Mouse (Mus musculus) heart, embryonic 14.5 days (tissue): Measurements from ENCODE around the gene Lbhd2. TPM values are rescaled to one million over a fixed set of nuclear protein-coding genes. Genes with fewer than 3 reads are reported as not detected.

Experiments
- ATAC-seq: fragments of 200-750 bp; cut with Nextera tagmentation; 2 replicates; pipeline ENCODE4 v1.8.0; 2017; ENCODE audit warnings: low read depth, moderate TSS enrichment; ENCODE audit not compliant: insufficient number of reproducible peaks, insufficient read depth, low FRiP score
- H3K27ac ChIP-seq, 2 experiments: fragments of 200-500 bp in 1 of 2; fragments of 300-500 bp in 1 of 2; sonication (generic) in 1 of 2; replicated peaks in 1 of 2; 2 replicates each; pipeline ENCODE4 v1.5.1; 2012 to 2014; ENCODE audit warnings: low read depth in 2 of 2, low read length in 2 of 2, control low read depth in 1 of 2, mild to moderate bottlenecking in 1 of 2, mixed read lengths in 1 of 2; ENCODE audit not compliant: control insufficient read depth in 1 of 2, insufficient read depth in 1 of 2
- H3K27me3 ChIP-seq: fragments of 300-500 bp; sonication (generic); 2 replicates; pipeline ENCODE4 v1.6.1; 2014; ENCODE audit warnings: mild to moderate bottlenecking, low read length, control low read depth; ENCODE audit not compliant: control insufficient read depth, insufficient read depth
- H3K36me3 ChIP-seq: fragments of 300-500 bp; sonication (generic); 2 replicates; pipeline ENCODE4 v1.6.1; 2014; ENCODE audit warnings: mild to moderate bottlenecking, control low read depth, low read length, mixed read lengths; ENCODE audit not compliant: control insufficient read depth, insufficient read depth
- H3K4me1 ChIP-seq, 2 experiments: fragments of 200-500 bp in 1 of 2; fragments of 300-500 bp in 1 of 2; sonication (generic) in 1 of 2; 2 replicates each; pipeline ENCODE4 v1.6.1; 2012 to 2014; ENCODE audit warnings: low read length in 2 of 2, control low read depth in 1 of 2, mixed read lengths in 1 of 2; ENCODE audit not compliant: control insufficient read depth in 2 of 2, insufficient read depth in 2 of 2
- H3K4me2 ChIP-seq: fragments of 300-500 bp; sonication (generic); 2 replicates; pipeline ENCODE4 v1.6.1; 2014; ENCODE audit warnings: mild to moderate bottlenecking, low read length
- H3K4me3 ChIP-seq, 2 experiments: fragments of 200-500 bp in 1 of 2; fragments of 300-500 bp in 1 of 2; sonication (generic) in 1 of 2; 2 replicates each; pipeline ENCODE4 v1.5.1; 2012 to 2014; ENCODE audit warnings: low read length in 2 of 2, mild to moderate bottlenecking in 2 of 2, control low read depth in 1 of 2, low read depth in 1 of 2, moderate library complexity in 1 of 2; ENCODE audit not compliant: control insufficient read depth in 1 of 2, insufficient read depth in 1 of 2
- H3K9ac ChIP-seq: fragments of 300-500 bp; sonication (generic); 2 replicates; pipeline ENCODE4 v1.6.1; 2014; ENCODE audit warnings: mild to moderate bottlenecking, low read length
- H3K9me3 ChIP-seq: fragments of 300-500 bp; sonication (generic); 2 replicates; pipeline ENCODE4 v1.6.1; 2016; ENCODE audit warnings: low read length, control low read depth; ENCODE audit not compliant: control insufficient read depth
- WGBS: fragments of 180-500 bp; shearing (Covaris S2); extraction: QIAGEN DNeasy Blood & Tissue Kit; methylation state at CpG from one replicate; pipeline ENCODE4 v1.1.7; 2014; 5-methylcytosine and 5-hydroxymethylcytosine counted together
- polyA plus RNA-seq: library from polyadenylated mRNA; unstranded; fragments of >200 nt; fragmentation: Nextera tagmentation; extraction: Ambion mirVana; gene quantifications from 2 replicates; pipeline ENCODE4 v1.2.1, GENCODE M21; 2014

The Lbhd2 gene
- polyA plus RNA-seq, 1 experiment from 2014 or later: 1.2 TPM

- no peak overlapping the region for H3K4me3 ChIP-seq
- H3K9me3 ChIP-seq: no peaks in the 10 kb centered on the region
- 53% methylated on average over 10 of the region's 10 CpGs for WGBS
- H3K27me3 ChIP-seq: peaks cover 38% of the 10 kb centered on the region
- no peaks in the 10 kb centered on the region for H3K36me3 ChIP-seq
- H3K4me2 ChIP-seq: no peak overlapping the region
- H3K4me1 ChIP-seq: peaks cover 0 to 8% of the 10 kb centered on the region in 2 experiments; a peak in 2 of 4 replicates
- H3K9ac ChIP-seq: no peak overlapping the region
- ATAC-seq: no peak
- no peak overlapping the region for H3K27ac ChIP-seq
Observed at GRCm38 (mm10) chr12:111404880-111405279, 1.7 kb upstream of the Lbhd2 start.

- H3K4me1 ChIP-seq: peaks cover 18 to 26% of the 10 kb centered on the region in 2 experiments
- no peak overlapping the region for H3K27ac ChIP-seq
- no peak overlapping the region for H3K4me2 ChIP-seq
- no peaks in the 10 kb centered on the region for H3K36me3 ChIP-seq
- peaks cover 39% of the 10 kb centered on the region for H3K27me3 ChIP-seq
- no peak for ATAC-seq
- WGBS: 60% methylated on average over 5 of the region's 5 CpGs
- no peak overlapping the region for H3K4me3 ChIP-seq
- H3K9ac ChIP-seq: no peak overlapping the region
- H3K9me3 ChIP-seq: no peaks in the 10 kb centered on the region
Observed at GRCm38 (mm10) chr12:111409583-111409982, 3.0 kb downstream of the Lbhd2 start.

- no peaks in the 10 kb centered on the region for H3K36me3 ChIP-seq
- WGBS: 73% methylated on average over 8 of the region's 8 CpGs
- H3K4me1 ChIP-seq: peaks cover 18 to 28% of the 10 kb centered on the region in 2 experiments
- no peak overlapping the region for H3K4me2 ChIP-seq
- no peaks in the 10 kb centered on the region for H3K9me3 ChIP-seq
- peaks cover 28% of the 10 kb centered on the region for H3K27me3 ChIP-seq
- no peak overlapping the region for H3K27ac ChIP-seq
- H3K9ac ChIP-seq: no peak overlapping the region
- H3K4me3 ChIP-seq: no peak overlapping the region
- no peak for ATAC-seq
Observed at GRCm38 (mm10) chr12:111411631-111412355, 5.2 kb downstream of the Lbhd2 start.

GRCm38 (mm10) chr12:111412581-111413284 lies 6.1 kb downstream of the Lbhd2 start:
- peak overlapping the region; percentile 68 for H3K9ac ChIP-seq
- H3K9me3 ChIP-seq: no peaks in the 10 kb centered on the region
- H3K4me1 ChIP-seq: peaks cover 25 to 35% of the 10 kb centered on the region in 2 experiments
- H3K27me3 ChIP-seq: peaks cover 20% of the 10 kb centered on the region
- no peaks in the 10 kb centered on the region for H3K36me3 ChIP-seq
- ATAC-seq: peak; percentile 41; the same call in 1 of the 2 replicates
- peak overlapping the region; percentile 77 for H3K4me2 ChIP-seq
- H3K4me3 ChIP-seq: peak overlapping the region; percentile 43 to 47
- H3K27ac ChIP-seq: peak overlapping the region; percentile 57 to 87
- 6% methylated on average over 12 of the region's 12 CpGs for WGBS

GRCm38 (mm10) chr12:111413300-111413699 lies 6.7 kb downstream of the Lbhd2 start:
- peak overlapping the region; percentile 68 for H3K9ac ChIP-seq
- peak overlapping the region; percentile 77 for H3K4me2 ChIP-seq
- H3K27ac ChIP-seq: peak overlapping the region; percentile 57 to 87
- peaks cover 25 to 36% of the 10 kb centered on the region in 2 experiments for H3K4me1 ChIP-seq
- H3K36me3 ChIP-seq: no peaks in the 10 kb centered on the region
- peak; percentile 74 for ATAC-seq
- H3K4me3 ChIP-seq: peak overlapping the region; percentile 43 to 47
- peaks cover 16% of the 10 kb centered on the region for H3K27me3 ChIP-seq
- no peaks in the 10 kb centered on the region for H3K9me3 ChIP-seq
- WGBS: under 1% methylated on average over 21 of the region's 21 CpGs

GRCm38 (mm10) chr12:111416921-111417779 lies 10.5 kb downstream of the Lbhd2 start, which contains the start of gene Exoc3l4:
Gene Exoc3l4, plus strand, starts transcription at chr12:111417017.
- 0 out of 4 replicates have a peak within 1 kb of the TSS, but pooled peaks of 1 of the 2 experiments have one; percentile 19 for H3K27ac ChIP-seq
- no peaks in the 10 kb centered on the region for H3K36me3 ChIP-seq
- no peak; the same call in 1 of the 2 replicates for ATAC-seq
- H3K4me2 ChIP-seq: peak within 1 kb of the TSS; percentile 80
- no peaks in the 10 kb centered on the region for H3K9me3 ChIP-seq
- peak within 1 kb of the TSS; percentile 66 for H3K9ac ChIP-seq
- H3K4me1 ChIP-seq: peaks cover 36 to 49% of the 10 kb centered on the region in 2 experiments
- H3K27me3 ChIP-seq: peaks cover 6% of the 10 kb centered on the region
- WGBS: 6% methylated on average over 17 of the region's 17 CpGs
- peak within 1 kb of the TSS; percentile 24 to 32 for H3K4me3 ChIP-seq

- peaks cover 24 to 38% of the 10 kb centered on the region in 2 experiments for H3K4me1 ChIP-seq
- H3K9ac ChIP-seq: no peak overlapping the region
- no peaks in the 10 kb centered on the region for H3K36me3 ChIP-seq
- H3K4me3 ChIP-seq: no peak overlapping the region
- H3K9me3 ChIP-seq: no peaks in the 10 kb centered on the region
- H3K27me3 ChIP-seq: peaks cover 34% of the 10 kb centered on the region
- no peak for ATAC-seq
- no peak overlapping the region for H3K27ac ChIP-seq
- 71% methylated on average over 5 of the region's 5 CpGs for WGBS
- no peak overlapping the region for H3K4me2 ChIP-seq
Observed at GRCm38 (mm10) chr12:111419918-111420317, 13.3 kb downstream of the Lbhd2 start.
